ENCODE assay signal across 8 mouse cellular contexts in the genomic region with DNA sequence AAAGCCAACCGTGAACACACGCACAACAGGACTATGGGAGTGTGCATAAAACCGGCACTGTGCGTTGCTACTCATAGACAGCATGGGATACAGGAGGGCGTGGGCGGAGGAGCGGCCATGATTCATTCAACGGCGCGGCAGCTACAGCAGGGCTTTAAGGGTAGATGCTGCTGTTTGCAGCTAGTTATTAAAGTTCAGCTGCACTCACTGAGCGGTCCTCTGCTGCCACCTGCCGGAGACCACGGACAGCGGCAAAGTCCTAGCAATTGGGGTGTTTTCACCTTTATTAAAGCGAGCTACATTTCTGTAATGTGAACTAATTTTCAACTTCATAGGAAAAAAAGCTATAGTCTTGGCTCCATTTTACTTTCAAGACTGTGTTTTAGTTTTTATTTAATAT.
A peak's percentile ranks its signal among the peaks of the same experiment; 100 is the strongest.
DNase-seq lines count a peak whose midpoint lies in the region; ATAC-seq and TF ChIP-seq lines count a peak whose summit lies in the region.

No protein-coding gene starts in this region.

- 46% methylated on average over 15 of the region's 15 CpGs for WGBS in forebrain, embryonic 10.5 days
- WGBS in hindbrain, embryonic 13.5 days: 37% methylated on average over 15 of the region's 15 CpGs
- WGBS in lung, postnatal 0 days: 29% methylated on average over 15 of the region's 15 CpGs

- H3K9ac ChIP-seq in ES-E14 (ENCODE audit: insufficient read depth, low read depth, low read length, poor library complexity, severe bottlenecking): no peak overlapping the region
- no peak overlapping the region for H3K9ac ChIP-seq in hindbrain, embryonic 13.5 days
- H3K9ac ChIP-seq in lung, postnatal 0 days (replicated peaks; ENCODE audit: low read depth): no peak overlapping the region

- in situ Hi-C loops in ES-E14 (cut with MboI; ENCODE audit: low sequenced_read_pairs in 2 of 2, unreplicated experiment in 2 of 2): no loop called here

- no peak overlapping the region for H3K27ac ChIP-seq in ES-E14 (ENCODE audit: insufficient read depth, low read depth, low read length, poor library complexity, severe bottlenecking)
- no peak overlapping the region for H3K27ac ChIP-seq in forebrain, embryonic 10.5 days
- no peak overlapping the region for H3K27ac ChIP-seq in hindbrain, embryonic 13.5 days
- no peak overlapping the region for H3K27ac ChIP-seq in lung, postnatal 0 days (ENCODE audit: low read length)

- peaks cover 23% of the 10 kb centered on the region for H3K36me3 ChIP-seq in ES-E14 (ENCODE audit: control insufficient read depth, insufficient read depth, low read length, poor library complexity, severe bottlenecking)
- peaks cover 89% of the 10 kb centered on the region for H3K36me3 ChIP-seq in forebrain, embryonic 10.5 days (replicated peaks)
- H3K36me3 ChIP-seq in hindbrain, embryonic 13.5 days: peaks cover 80% of the 10 kb centered on the region
- peaks cover 47% of the 10 kb centered on the region for H3K36me3 ChIP-seq in lung, postnatal 0 days (ENCODE audit: insufficient read depth, low read length)

- H3K9me3 ChIP-seq in ES-E14 (ENCODE audit: control insufficient read depth, insufficient read depth, low read depth, low read length): no peaks in the 10 kb centered on the region
- no peaks in the 10 kb centered on the region for H3K9me3 ChIP-seq in forebrain, embryonic 10.5 days
- H3K9me3 ChIP-seq in hindbrain, embryonic 13.5 days: no peaks in the 10 kb centered on the region
- H3K9me3 ChIP-seq in lung, postnatal 0 days (ENCODE audit: low read length): no peaks in the 10 kb centered on the region

- DNase-seq in ES-E14 (ENCODE audit: low read depth, low spot score): peak; percentile 60
- DNase-seq in c-Kit-positive CD71-positive TER-119-negative erythroid progenitor cells, embryonic 14.5 days (ENCODE audit: low read depth): peak; percentile 54
- peak; percentile 67 for DNase-seq in forebrain, embryonic 10.5 days (ENCODE audit: extremely low spot score, low spot score)
- DNase-seq in layer of hippocampus, postnatal 10 days (ENCODE audit: low spot score in 2 of 2): peak; percentile 87 to 90
- peak; percentile 78 for DNase-seq in lung, postnatal 0 days (ENCODE audit: low spot score)
- DNase-seq in ovary, postnatal 14 days (ENCODE audit: low spot score): peak; percentile 66
- DNase-seq in thymus, postnatal 14 days: peak; percentile 66

- peak; percentile 66; the same call in 1 of the 2 replicates for ATAC-seq in hindbrain, embryonic 13.5 days (ENCODE audit: low FRiP score)
- ATAC-seq in lung, postnatal 0 days: peak; percentile 62

- peak; percentile 92 for TF ChIP-seq CTCF in lung, postnatal 0 days (IDR thresholded peaks at IDR 0.05)

- H3K4me2 ChIP-seq in hindbrain, embryonic 13.5 days: no peak overlapping the region
- H3K4me2 ChIP-seq in lung, postnatal 0 days (replicated peaks; ENCODE audit: low read depth, low read length): no peak overlapping the region

- H3K4me1 ChIP-seq in ES-E14 (ENCODE audit: control insufficient read depth in 2 of 2, insufficient read depth in 2 of 2, low read length in 2 of 2, poor library complexity in 1 of 2): 0 out of 4 replicates have a peak, but pooled peaks cover 0 to 4% of the 10 kb centered on the region in 2 experiments
- 0 out of 2 replicates have a peak, but pooled peaks cover 4% of the 10 kb centered on the region for H3K4me1 ChIP-seq in forebrain, embryonic 10.5 days
- H3K4me1 ChIP-seq in hindbrain, embryonic 13.5 days (replicated peaks): no peaks in the 10 kb centered on the region
- H3K4me1 ChIP-seq in lung, postnatal 0 days (ENCODE audit: insufficient read depth, low read depth, low read length): no peaks in the 10 kb centered on the region

- no peak for TF ChIP-seq EP300 in lung, postnatal 0 days (IDR thresholded peaks at IDR 0.05)

- no peak overlapping the region for H3K4me3 ChIP-seq in ES-E14 (ENCODE audit: insufficient read depth in 1 of 2, low read depth in 1 of 2, low read length in 2 of 2, poor library complexity in 1 of 2, severe bottlenecking in 1 of 2)
- H3K4me3 ChIP-seq in forebrain, embryonic 10.5 days: no peak overlapping the region
- no peak overlapping the region for H3K4me3 ChIP-seq in hindbrain, embryonic 13.5 days
- H3K4me3 ChIP-seq in lung, postnatal 0 days (ENCODE audit: low read depth, low read length): no peak overlapping the region

- no peaks in the 10 kb centered on the region for H3K27me3 ChIP-seq in forebrain, embryonic 10.5 days (ENCODE audit: poor library complexity, severe bottlenecking)
- no peaks in the 10 kb centered on the region for H3K27me3 ChIP-seq in hindbrain, embryonic 13.5 days
- H3K27me3 ChIP-seq in lung, postnatal 0 days (replicated peaks; ENCODE audit: insufficient read depth, low read length): no peaks in the 10 kb centered on the region

TF ChIP-seq in ES-E14, 5 proteins besides CTCF, POLR2A, EP300 and RAD21:
- TF ChIP-seq HCFC1 (IDR thresholded peaks at IDR 0.05; ENCODE audit: borderline replicate concordance, insufficient read depth, low read length) (no peak), ZC3H11A (IDR thresholded peaks at IDR 0.05; ENCODE audit: borderline replicate concordance, low read depth, low read length) (peak; percentile 62), CHD2 (IDR thresholded peaks at IDR 0.05; ENCODE audit: low read depth, low read length) (no peak), MAFK (IDR thresholded peaks at IDR 0.05; ENCODE audit: insufficient read depth, low read depth, low read length) (no peak), ZNF384 (IDR thresholded peaks at IDR 0.05; ENCODE audit: low read depth, low read length) (peak; percentile 77; the same call in 1 of the 2 replicates)
TF ChIP-seq in ES-E14: peak in this region for 2.
